Mouse (Mus musculus) retina, postnatal 7 days (tissue): ENCODE measurements around the gene Gm609.
A peak's percentile ranks its signal among the peaks of the same experiment; 100 is the strongest.
"Not testable (repeated sequence)": the region's sequence is repeated elsewhere in the genome, so short reads cannot be mapped to it uniquely, and the experiment has no call there.

ENCODE experiments used
- DNase-seq: peaks from one replicate; pipeline ENCODE4 v3.0.0-alpha.2; 2012; ENCODE audit warnings: low read depth, low spot score

Gm609 gene

DNA sequence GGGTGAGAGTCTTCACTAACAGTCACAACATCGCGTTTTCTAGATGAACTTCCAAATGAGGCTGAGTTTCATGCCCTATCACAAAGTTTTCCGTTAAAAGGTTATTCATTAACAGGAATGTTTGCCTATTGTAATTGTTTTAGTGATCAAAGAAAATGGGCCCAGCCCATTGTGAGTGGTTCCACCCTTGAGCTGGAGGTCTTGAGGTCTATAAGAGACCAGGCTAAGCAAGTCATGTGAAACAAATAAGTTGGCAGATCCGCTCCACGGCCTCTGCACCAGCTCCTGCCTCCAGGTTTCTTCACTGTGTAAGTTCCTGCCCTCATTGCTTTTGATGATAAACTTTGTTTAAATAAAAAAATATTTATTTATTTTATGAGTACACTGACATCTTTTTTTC lies at the start of gene Gm609:
Gene Gm609 (minus strand): TSS at position 43 of the 400 bp plus-strand sequence.
- no peak for DNase-seq

DNA sequence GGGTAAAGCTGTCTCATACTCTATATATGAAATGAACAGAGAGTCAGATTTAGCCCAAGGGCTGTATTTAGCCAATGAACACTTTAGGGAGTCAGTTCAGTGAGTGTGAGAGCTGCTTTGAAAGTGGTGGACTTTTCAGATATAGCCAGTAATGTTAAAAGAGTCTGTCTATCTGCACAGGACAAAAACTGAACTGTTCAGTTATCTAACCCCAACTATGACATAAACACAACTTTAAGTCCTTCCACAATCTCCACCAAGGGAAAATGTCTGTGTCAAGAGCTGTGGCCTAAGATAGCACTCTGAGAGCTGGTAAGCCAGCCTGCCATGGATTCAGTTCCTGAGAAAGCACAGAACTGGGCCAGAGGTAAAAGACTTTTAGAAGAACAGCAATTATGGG lies 49.3 kb upstream of the Gm609 start:
- DNase-seq, result no peak

DNA sequence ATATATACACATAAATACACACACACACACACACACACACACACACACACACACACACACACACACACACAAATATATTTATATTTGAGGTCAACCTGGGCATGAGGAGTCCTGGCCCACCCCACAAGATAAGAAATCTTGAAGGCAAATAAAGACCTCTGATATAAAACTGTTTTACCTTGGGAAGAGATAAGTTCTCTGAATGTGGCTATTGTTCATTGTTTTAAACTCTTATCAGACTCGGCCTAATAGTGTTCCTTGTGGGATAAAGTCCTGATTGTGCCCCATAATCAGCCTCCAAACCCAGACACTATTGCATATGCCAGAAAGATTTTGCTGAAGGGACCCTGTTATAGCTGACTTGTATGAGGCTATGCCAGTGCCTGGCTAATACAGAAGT lies 45.6 kb upstream of the Gm609 start:
- DNase-seq, result not testable (repeated sequence)

DNA sequence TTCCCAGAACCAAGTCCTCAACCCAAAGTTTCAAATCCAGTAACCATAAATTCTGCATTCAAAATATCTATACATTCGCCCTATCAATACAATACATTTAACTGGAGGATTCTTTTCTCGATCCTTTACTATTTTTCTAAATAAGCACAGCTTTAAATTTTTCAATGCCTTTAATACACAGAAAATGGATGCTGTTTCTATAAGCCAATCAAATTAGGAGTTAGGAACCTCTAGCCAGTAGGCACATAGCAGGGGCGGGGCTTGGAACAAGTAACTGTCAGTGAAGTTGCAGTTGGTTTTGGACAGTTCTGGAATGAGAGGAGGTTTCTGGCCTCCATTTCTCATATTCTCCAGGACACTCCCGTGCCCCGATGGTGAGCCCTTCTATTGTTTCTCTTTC lies 42.2 kb upstream of the Gm609 start, which contains the start of gene Slc9c1:
Gene Slc9c1 (plus strand): TSS at position 301 of the 400 bp plus-strand sequence.
- no peak for DNase-seq

DNA sequence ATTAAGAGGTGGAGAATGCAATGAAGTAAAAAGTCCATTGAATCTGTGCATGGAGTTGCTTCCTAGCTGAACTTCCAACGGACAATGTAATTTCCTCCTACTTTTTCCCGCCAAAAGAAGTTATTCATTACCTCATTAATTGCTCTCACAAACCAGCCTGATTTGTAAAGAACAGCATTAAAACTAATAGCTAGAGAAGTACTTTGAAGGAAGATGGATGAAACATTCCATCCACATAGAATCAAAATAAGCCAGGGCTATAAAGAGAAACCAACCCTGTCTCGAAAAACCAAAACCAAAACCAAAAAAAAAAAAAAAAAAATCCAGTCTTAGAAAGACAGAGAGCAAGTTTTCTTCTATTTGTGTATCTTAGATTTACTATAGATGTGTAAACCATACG lies 39.2 kb upstream of the Gm609 start, which contains the start of gene Gm17783:
Gene Gm17783 (minus strand): TSS at position 101 of the 400 bp plus-strand sequence.
- no peak for DNase-seq

DNA sequence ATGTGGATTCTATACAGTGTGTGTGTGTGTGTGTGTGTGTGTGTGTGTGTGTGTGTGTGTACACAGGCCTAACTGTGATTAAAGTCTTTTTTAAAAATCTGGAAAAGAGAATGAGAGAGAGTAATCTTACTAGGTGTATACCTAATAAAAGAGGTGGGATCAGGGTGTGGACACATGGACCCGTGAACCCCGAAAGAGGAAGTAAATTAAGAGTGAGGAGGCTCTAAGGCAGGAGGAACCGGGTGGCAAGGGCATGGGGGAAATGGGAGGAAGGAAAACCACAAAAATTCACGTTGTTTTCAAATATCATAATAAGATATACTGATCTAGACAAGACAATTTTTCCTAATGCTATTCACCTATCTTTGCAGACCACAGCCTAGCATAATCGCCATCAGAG lies 32.8 kb upstream of the Gm609 start:
- DNase-seq, result no peak

DNA sequence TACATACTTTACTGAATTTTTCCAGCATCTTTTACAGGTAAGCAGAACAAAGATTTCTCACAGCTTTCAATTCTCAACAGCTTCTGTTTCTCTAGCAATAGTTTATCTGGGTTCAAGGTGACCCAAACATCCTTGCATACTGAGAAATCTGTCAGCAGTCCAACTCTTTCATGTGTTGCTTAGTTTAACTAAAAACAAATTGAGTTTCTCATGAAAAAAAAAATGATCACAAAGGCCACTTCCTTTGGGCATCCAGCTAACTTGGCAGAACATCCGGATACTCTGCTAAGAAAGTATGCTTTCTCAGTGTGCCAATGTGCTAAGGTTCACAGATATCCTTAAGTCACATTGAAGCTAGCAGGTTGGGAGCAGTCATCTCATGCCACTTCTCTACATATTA lies 2.6 kb upstream of the Gm609 start:
- DNase-seq, result no peak

DNA sequence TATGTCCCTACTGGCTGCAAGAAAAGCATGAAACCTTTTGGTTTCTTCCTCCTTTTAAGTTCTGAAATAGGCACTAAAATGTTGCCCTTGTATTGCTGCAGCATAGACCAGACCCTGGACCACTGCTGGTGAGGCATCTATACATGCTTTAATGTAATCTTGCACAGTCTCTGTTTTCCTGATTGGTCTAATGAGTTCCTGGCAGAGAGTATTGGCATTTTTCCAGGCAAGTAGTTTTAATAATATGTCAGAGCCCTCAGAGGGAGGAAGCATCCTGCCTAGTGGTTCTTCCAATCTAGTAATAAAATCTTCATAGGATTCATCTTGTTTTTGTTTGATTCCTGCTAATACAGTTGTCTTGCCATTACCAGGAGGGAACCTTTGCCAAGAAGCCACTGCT lies 15.8 kb downstream of the Gm609 start:
- DNase-seq, result no peak

DNA sequence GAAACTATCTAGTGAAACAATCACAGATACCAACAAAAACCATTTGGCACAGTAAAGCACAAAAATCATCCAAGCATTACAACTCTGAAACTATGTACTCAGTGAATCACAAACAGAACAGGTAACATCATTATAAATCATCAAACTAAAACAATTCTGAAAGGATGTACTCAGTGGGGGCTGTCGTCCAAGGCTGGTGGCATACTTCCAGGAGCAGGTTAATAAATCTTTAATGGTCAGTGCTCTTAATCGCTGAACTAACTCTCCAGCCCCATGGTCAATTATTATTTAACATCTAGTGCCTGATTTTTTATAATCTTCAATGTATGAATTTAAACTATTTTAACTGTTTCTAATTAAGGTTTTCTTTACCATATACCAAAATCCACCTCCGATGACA lies 20.9 kb downstream of the Gm609 start:
- DNase-seq, result not testable (repeated sequence)

DNA sequence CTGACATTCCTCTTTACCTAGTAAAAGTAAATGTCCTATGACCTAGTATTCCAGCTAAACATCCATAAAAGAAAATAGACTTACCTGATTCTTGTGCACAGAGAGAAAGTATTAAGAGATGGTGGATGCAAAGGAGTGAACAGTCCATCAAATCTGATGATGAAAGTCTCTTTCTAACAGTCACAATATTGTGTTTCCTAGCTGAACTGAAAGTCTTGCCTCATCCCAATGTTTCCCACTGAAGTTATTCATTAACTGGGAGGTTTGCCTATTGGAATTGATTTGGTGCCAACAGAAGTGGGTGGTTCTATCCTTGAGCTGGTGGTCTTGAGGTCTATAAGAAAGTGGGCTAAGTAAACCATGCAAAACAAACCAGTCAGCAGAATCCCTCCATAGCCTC lies 38.0 kb downstream of the Gm609 start:
- no peak for DNase-seq

DNA sequence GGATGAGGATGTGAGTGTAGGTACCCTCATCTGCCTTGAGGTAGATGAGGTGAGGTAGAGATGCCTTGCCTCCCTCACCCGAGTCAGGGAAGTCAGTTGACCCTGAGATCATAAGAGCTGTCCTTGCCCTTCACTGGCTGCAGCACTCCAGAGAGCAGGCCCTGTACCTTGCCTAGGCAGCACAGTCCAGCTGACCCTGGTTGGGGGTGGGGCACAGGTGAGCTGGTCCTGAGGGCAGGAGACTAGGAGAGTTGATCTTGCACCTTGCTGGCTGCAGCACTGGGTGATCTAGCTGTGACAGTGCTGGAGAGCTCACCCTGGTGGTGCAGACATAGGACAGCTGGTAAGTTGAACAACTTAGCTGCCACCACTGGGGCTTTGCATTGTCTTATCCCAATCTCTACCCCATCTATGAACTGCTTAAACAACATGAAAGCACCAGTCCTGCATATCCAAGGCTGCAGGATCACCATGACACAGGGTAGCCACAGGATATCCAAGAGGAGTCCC lies 55.5 kb downstream of the Gm609 start:
- DNase-seq, result no peak

DNA sequence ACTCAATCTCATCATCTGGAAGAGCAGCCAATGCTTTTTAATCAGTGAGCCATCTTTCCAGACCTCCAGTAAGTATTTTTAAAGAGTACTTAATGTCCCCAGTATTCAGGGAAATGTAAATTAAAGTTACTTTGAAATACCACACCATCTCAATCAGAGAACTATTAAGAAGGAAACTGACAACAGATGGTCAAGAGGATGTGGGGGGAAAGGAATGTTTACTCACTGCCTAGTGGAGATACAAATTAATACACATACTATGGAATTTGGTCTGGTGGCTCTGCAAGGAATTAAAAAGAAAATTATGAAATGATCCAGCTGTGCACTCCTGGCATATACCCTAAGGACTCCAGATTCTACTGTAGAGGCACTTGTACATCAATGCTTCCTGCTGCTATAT lies 57.2 kb downstream of the Gm609 start:
- no peak for DNase-seq

DNA sequence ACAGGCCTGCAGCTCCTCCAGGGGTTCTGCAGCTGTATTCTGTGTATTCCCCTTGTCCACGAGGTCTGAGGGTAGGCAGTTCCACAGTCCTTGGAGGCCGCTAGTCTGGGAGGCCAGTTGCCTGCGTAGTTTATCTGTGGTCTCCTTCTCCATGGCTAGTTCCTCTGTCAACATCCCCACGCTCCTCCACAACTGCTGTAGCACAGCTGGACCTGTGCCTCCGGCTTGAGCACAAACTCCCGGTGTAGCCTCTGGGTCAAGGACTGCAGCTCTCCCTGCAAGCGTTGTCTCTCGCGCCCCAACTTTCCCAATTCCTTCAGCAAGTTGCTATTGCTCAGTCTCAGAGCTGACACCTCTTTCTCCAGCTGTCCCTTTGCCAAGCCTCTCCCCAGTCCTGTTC lies 65.1 kb downstream of the Gm609 start:
- DNase-seq, result no peak

DNA sequence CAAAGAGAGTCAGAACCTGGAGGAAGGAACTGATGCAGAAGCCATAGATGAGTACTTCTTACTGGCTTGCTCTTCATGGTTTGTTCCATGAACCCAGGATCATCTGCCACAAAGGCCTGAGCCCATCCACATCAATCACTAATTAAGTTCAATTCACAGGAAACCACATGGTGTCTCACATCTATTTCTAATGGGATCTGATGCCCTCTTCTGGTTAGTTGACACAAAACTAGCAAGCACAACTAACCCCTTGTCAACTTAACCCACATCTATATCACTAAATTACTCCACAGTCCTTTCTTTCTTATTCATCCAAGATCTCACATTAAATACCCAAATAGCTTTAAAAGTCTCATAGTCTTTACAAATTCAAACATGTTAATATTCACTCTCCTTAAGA lies 79.3 kb downstream of the Gm609 start:
- no peak for DNase-seq

DNA sequence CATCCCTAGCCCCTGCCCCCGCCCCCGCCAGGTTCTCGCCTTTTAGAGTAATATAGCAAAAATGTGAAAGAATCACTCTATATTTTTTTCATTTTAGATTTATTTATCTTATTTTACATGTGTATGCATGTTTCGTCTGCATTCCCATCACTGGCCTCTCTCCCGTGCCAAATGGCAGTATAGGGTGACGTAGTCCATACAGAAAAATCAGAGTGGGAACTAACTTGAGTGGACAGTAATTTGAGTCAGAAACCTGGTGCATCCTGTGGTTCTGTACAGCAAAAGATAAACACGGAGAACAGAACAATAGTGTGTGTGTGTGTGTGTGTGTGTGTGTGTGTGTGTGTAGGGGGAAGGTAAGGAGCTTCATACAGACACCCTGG lies 83.7 kb downstream of the Gm609 start:
- DNase-seq, result not testable (repeated sequence)

DNA sequence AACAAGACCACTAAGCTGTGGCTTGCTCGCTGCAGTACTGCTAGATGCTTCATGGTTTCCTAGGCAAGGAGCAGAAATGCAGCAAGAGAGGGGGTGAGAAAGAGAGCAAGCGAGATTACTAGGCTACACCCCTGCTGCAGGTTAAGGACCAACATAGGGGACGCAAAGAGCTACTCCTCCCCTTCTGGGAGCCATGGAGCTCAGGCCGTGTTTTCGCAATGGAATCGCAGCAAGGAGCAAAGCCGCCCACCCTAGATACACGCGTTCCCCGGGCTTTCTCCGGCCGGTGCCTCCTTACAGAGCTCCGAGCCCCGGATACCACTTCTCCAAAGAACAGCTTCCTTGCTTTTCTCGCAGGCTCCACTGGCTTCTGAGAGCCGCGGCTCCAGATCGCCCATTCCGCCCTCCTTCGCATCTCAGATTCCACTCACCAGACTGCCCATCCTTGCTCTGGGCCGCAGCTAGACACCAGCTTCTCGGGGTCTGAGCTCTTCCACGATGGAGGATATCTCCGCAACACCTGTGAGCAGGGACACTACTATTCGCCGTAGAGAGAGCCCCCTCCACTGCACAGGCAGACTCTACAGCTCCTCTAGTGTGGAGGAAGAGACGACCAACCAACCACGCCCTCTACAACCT lies 84.2 kb downstream of the Gm609 start, which contains the start of gene Cd200:
Gene Cd200 (minus strand): TSS at position 629 of the 639 bp plus-strand sequence.
- peak; percentile 13 for DNase-seq

DNA sequence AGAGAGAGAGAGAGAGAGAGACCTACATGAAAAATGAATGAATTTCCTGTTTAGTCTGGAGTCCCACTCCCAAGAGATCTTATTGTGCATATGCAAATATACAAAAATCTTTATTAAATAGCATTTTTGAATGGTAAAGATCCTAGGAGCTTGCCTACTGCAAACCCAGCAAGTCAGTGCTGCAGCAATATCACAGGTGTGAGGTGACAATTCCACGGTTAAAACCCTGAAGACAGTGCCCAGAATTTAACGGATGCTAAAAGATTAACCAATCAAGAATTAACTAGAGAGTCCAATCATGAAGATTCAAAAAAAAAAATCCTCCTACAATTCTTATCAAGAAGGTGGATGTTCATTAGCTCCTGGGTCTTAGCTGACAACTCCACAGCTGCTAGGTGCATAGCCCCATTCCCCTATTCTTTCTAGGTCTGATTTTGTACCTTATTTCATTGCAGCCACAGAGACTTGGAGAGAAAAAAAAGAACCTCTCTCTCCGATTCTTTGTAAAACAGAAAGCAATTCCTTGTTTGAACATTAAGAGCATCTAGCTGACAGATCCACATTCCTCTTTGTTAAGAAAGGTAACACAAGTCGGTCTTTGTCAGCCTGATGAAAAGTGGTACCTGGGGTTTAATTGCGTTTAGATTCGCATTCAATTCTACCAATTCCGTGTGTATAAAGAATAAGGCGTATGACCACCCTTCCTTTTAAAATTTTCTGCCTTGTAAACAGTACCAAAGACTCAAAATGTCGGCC lies 84.9 kb downstream of the Gm609 start:
- no peak for DNase-seq

DNA sequence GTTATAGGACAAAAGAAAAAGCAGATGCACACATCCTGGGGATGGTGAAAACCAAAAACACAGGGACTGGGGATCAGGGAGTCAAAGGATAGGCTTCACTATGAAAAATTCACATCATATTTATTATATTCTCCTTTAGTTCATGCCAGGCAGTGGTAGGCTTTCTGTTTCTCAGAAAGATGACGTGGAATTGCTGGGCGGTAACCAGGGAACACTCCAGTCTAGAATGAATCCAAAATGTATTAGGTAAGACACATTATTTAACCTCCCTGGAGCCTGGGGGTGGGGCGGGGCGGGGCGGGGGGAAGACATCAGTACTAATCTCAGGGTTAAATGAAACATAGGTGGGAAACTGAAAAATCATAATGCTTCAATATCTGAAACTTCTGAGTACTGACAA lies 85.7 kb downstream of the Gm609 start:
- no peak for DNase-seq

DNA sequence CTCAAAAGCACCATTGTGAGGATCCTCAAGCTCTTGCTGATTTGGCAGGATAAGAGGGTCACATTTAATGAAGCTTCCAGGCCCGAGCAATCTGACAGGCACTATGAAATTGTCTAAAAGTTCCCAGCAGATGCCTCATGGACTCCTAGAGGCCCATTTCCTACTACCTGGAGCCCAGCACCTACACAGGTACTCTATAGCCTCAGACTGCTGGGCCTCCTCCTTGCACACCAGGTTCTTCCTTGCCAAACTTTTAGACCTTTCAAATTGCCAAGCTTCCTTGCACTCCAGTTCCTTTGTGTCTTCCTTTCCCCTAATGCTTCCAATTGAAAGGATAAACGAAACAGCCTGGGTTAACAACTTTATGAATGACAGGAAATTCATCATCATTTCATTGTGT lies 89.8 kb downstream of the Gm609 start:
- no peak for DNase-seq

DNA sequence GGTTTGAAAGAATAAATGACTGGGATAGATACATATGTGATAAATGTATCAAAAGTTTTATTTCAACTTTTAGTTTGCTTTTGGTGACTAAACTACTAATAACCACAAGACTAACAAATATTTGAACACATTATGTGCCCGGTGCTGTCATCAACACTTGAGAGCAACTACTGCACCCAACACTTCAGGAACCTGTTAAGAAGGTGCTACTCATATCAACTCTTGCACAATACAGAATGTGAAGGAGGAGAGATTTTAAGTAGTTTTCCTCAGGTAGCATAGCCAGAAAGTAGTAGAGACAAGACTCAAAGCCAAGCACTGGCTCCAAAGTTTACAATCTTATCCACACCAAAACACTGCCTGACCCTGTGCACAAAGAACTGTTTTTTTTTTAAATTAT lies 90.7 kb downstream of the Gm609 start:
- DNase-seq, result no peak

DNA sequence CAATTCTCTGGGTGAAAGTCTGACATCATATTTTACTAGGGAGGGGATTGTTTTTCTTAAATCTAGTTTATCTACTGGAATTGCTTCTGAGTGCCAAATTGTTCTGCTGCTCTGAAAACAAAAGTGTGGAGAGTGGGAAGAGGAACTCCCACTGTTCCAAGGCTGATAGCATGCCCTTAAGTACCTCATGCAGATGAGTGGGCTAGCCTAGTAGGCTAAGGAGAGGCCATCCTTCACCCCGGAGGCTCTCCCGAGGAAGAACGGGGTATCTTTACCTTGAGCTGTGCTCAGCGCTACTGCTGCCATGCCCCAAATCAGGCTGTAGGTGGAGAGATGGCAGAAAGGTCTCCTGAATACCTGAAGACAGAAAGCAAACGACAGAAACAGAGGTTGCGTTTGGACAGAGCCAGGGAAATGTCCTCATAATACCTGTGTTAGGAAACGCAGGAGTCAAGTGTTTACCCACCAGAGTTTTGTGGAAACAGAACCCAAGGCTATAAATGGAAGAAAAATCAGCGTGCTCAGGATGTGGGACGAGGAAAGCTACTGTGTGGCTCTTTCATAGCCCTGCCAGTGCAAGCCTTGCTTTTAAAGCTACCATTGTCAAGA lies 92.7 kb downstream of the Gm609 start:
- no peak for DNase-seq

DNA sequence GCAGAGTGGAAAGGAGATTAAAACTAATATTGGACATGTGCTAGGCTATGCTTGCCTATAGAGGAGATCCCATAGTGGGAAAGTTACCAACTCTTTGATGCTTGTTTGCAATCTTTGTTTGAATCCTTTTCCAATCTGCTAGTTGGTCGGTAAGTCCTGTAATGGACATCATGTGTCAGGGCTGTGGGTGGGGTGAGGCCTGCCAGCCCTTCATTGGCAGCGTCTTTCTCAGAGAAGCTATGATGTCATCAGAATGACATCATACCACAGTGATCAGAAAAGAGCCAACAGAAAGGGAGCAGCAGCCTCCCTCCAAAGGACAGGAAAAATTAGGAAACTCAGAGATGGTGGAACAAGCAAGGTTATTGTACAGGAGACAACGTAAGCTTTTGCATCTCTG lies 93.4 kb downstream of the Gm609 start:
- no peak for DNase-seq

DNA sequence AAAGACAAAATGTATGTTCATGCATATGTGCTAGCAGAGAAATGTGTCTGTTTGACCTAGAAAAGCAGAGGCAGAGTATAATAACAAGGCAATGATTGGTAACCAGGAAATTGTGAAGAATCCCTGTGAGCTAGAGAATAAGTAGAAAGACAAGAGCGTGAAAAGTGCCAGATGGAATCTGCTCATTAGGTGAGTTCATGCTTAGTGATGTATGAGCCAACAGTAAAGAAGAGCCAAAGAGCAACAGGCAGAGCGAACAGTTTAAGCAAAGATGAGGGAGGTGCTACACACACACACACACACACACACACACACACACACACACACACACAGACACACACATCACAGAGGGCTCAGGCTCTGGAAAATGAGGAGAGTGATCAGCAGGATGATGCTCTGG lies 95.3 kb downstream of the Gm609 start:
- DNase-seq, result no peak
